Mouse (Mus musculus) fibroblast of lung, adult 2 months (primary cell): ENCODE measurements at regions not wholly inside any gene's neighbourhood (a gene's known extent, or its start where the extent isn't known, plus 50 kb on each side); places are given as distances from the start of the nearest gene placed in this dataset.

Experiments used
- DNase-seq: peaks from one replicate; pipeline ENCODE4 v3.0.0-alpha.2; 2011; ENCODE audit warnings: low read depth

DNA sequence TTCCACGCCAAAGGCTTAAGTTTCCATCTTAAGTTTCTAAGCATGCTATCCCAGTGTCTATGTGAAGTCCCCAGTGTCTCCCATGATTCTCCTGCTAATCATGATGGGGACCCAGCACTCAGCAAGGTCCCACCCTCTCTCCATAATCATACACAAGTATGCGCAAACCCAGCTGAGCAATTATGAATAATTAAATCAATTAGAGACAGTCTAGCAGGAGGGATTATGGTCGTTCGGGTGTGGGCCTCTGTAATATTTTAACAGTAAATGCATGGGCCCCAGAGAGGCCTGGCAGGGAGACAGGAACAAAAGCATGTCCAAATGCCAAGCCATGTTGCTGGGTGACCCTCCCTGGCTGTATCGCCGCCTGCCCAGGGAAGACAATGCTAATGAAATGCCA, 73.1 kb upstream of the Msx1 start:
- no peak for DNase-seq

DNA sequence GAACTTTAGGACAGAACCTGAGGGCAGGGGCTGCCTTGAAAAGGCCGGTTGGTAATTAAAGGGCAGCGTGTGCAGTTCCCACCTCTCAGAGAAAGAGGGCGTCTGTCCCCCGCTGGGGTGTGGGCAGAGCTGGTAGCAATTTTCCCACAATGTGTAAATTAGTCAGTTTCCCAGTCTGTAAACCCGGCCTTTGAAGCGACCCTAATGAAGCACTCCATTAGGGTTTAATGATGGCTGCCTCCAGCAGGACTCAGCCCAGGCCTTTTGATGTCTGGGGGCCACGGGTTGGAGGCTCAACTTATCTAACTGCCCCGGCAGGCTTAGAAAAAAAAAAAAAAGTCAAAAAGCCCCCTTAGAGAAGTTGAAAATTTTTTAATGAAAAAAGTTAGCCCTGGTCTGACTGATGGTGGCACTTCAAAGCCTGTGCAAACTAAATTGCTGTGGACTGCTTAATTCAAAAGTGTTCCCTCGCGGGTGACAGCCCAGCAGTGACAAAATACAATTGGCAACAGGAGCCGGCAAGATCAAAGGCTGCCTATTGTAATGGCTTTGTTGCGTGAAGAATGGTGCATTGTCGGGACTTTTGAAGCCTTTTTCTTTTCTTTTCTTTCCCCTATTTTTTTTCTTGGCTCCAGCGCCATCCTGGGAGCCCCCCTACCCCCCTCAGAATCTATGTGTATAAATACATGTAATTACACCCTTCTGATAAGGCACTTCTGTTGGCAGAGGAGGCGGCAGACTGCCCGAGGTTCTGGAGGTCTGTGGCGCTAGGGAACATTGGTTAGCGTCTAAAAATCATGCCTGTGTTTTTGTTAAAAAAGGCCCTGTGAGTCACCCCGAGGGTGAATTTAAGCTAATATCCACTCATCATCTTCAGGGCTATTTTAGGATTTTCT, 71.3 kb upstream of the Msx1 start:
- no peak for DNase-seq

DNA sequence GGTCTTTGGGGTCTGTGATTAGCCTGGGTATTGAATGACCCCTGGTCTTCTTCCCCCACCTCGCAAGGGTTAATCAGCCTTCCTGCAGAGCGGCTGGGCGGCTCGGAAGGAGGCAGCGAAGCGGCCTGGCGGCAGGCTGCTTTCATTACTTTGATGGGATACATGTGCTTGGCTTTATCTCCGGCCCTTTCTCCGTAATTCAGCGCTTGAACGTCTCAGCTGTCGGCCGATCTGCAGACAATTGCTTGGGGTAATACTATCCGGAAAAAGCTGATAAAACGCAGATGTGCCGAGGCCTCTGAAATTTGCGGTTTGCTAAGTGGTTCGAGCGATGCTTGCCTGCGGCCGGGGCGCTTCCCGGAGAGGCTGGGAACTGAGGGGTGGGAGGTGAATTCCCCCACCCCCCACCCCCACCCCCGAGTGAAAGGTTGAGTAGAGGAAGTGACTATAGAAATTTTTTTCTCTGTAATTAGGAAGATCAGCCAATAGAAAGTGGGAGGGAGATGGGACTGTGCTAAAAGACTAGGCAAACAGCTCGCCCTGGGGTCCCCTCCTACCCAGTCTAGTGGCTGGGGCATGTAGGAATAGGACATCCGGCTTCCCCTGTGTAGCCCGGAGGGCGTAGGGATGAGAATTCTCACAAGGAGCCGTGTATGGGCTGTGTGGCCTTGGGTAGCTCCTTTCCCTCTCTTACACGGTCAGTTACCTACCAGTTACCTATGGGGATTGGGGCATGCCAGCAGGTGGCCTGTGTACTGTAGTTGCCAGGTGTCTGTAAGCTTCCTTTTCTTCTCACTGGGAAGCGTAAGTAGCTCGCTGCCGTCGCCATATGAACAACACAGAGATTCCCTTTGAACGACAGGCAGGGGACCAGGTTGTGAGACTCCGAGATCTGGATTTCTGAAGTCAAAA, 69.5 kb upstream of the Msx1 start:
- no peak for DNase-seq

- DNase-seq: no peak
These were observed 66.3 kb upstream of the Msx1 start for GRCm38 (mm10) chr5:37890641-37891040.

DNA sequence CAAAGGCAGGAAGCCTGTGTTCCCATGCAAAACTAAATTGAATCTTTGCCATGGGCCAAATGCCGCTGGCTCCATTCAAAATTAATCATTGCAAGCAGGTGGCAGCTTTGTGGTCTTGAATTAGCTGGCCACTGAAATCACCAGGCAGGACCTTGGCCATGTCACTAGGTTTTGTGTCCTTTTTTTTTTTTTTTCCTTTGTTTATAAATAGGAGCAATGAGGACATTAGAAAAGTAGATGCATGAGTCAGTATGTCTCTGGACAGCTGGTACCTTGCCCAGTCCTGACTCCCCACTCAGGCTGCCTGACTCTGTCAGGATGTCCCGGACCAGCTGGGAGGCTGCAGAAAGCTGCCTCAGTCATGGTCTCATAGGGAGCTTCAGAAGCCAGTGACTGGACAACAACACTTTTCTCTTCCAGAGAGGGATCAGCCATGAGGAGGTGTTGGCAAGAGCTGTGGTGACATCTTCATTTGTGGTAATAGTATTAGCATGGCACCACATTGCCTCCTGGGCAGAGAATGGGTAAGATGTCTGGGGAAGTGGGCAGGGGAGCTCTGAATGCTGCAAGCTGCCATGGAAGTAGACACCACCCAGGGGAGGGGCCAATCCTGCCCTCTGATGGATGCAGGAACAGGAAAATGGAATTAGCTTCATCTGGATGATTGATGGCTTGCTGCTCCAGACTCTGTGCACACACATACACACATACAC, 55.4 kb upstream of the Msx1 start:
- DNase-seq: peak; percentile 32

DNA sequence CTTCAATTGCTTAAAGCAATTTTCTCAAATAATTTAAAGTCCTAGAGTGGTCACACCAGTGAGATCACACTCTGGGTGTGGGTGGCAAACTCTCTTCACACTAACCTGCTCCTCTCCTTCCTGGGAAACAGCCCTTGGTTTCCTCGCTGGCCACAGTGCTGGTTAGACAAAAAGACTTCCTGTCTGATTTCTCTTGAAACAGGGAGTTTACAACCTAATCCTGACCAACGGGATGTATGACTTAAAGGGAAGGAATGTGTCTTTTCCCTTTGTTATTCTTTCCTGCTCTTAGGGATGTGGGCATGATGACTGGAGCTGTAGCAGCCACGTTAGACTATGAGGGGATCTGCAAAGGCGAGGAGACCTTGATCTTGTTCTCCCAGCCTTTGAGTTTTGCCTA, 51.9 kb upstream of the Msx1 start:
- DNase-seq: no peak

DNA sequence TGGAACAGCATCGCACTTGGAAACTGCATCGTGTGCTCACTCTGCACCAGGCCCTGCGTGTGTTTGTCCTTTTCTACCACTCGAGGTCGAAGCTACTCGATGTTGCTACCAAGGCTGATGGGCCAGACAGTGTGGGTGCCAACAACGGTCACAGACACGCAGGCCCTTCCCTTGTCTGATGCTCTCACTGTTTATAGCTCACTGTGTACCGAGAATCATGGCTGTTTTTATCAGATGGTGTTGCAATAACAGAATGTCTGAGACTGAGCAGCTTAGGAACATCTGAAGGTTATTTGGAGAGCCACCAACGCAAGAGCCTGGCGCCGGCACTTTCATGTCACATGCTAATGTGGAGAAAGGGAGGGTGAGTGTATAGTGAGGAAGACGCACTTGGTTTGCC, 51.1 kb upstream of the Msx1 start:
- no peak for DNase-seq

- no peak for DNase-seq
These were observed 50.5 kb upstream of the Msx1 start for GRCm38 (mm10) chr5:37874784-37875281.
